Mouse (Mus musculus): ENCODE measurements around the gene Mpnd.

Gene Mpnd

GRCm38 (mm10) chr17:55969966-55970891 is 35.3 kb upstream of the Mpnd start, which contains the start of gene Shd:
Gene Shd, plus strand, starts transcription at chr17:55970467.
- H3K27me3 ChIP-seq (ENCODE audit: insufficient read depth, low read length): peaks cover 51% of the 10 kb centered on the region
- peaks cover 36% of the 10 kb centered on the region for H3K4me1 ChIP-seq (replicated peaks; ENCODE audit: low read depth, low read length)
- peaks cover 34% of the 10 kb centered on the region for H3K36me3 ChIP-seq (ENCODE audit: insufficient read depth, low read length)
- TF ChIP-seq NANOG (IDR thresholded peaks at IDR 0.05; ENCODE audit: borderline replicate concordance, low read length): no peak
- TF ChIP-seq POU5F1 (IDR thresholded peaks at IDR 0.05; ENCODE audit: borderline replicate concordance, low read length): no peak
- no peak for TF ChIP-seq CTCF (conservative IDR thresholded peaks at IDR 0.05; ENCODE audit: low read length)
- no peaks in the 10 kb centered on the region for H3K9me3 ChIP-seq (ENCODE audit: low read length)
- H3K4me3 ChIP-seq (replicated peaks; ENCODE audit: low read length): peak within 1 kb of the TSS; percentile 79

DNA sequence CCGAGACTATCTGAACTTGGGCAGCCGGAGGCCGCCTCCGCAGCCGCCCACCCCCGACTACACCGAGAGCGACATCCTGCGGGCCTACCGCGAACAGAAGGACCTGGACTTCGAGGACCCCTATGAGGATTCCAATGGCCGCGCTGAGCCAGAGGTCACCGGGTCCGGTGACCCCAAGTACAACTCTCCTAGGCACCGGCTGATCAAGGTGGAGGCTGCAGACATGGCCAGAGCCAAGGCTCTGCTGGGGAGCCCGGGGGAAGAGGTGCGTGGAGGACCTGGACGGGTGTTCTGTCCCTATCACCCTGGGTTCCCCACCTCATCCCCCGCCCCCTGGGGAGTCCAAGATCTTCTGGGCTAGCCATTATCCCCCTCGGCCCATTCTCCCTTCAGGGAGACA is 34.1 kb upstream of the Mpnd start:
- TF ChIP-seq NANOG (IDR thresholded peaks at IDR 0.05; ENCODE audit: borderline replicate concordance, low read length) (no peak), CTCF (conservative IDR thresholded peaks at IDR 0.05; ENCODE audit: low read length) (no peak), POU5F1 (IDR thresholded peaks at IDR 0.05; ENCODE audit: borderline replicate concordance, low read length) (no peak)
- H3K4me1 ChIP-seq (replicated peaks; ENCODE audit: low read depth, low read length): peaks cover 42% of the 10 kb centered on the region
- peak overlapping the region; percentile 79 for H3K4me3 ChIP-seq (replicated peaks; ENCODE audit: low read length)
- H3K27me3 ChIP-seq (ENCODE audit: insufficient read depth, low read length): peaks cover 51% of the 10 kb centered on the region
- H3K36me3 ChIP-seq (ENCODE audit: insufficient read depth, low read length): peaks cover 23% of the 10 kb centered on the region
- no peaks in the 10 kb centered on the region for H3K9me3 ChIP-seq (ENCODE audit: low read length)

GRCm38 (mm10) chr17:55976255-55976862 is 29.2 kb upstream of the Mpnd start:
- TF ChIP-seq POU5F1 (IDR thresholded peaks at IDR 0.05; ENCODE audit: borderline replicate concordance, low read length) (no peak), CTCF (conservative IDR thresholded peaks at IDR 0.05; ENCODE audit: low read length) (peak; percentile 79), NANOG (IDR thresholded peaks at IDR 0.05; ENCODE audit: borderline replicate concordance, low read length) (no peak)
- Histone ChIP-seq H3K9me3 (ENCODE audit: low read length) (no peaks in the 10 kb centered on the region), H3K4me1 (replicated peaks; ENCODE audit: low read depth, low read length) (peaks cover 27% of the 10 kb centered on the region), H3K4me3 (replicated peaks; ENCODE audit: low read length) (0 out of 2 replicates have a peak overlapping the region, but pooled peaks have one; percentile 37), H3K36me3 (ENCODE audit: insufficient read depth, low read length) (no peaks in the 10 kb centered on the region), H3K27me3 (ENCODE audit: insufficient read depth, low read length) (peaks cover 39% of the 10 kb centered on the region)

- H3K4me3 ChIP-seq (replicated peaks; ENCODE audit: low read length): no peak overlapping the region
- H3K4me1 ChIP-seq (replicated peaks; ENCODE audit: low read depth, low read length): peaks cover 21% of the 10 kb centered on the region
- TF ChIP-seq CTCF (conservative IDR thresholded peaks at IDR 0.05; ENCODE audit: low read length) (no peak), POU5F1 (IDR thresholded peaks at IDR 0.05; ENCODE audit: borderline replicate concordance, low read length) (no peak), NANOG (IDR thresholded peaks at IDR 0.05; ENCODE audit: borderline replicate concordance, low read length) (no peak)
- H3K27me3 ChIP-seq (ENCODE audit: insufficient read depth, low read length): peaks cover 30% of the 10 kb centered on the region
- H3K36me3 ChIP-seq (ENCODE audit: insufficient read depth, low read length): no peaks in the 10 kb centered on the region
- H3K9me3 ChIP-seq (ENCODE audit: low read length): no peaks in the 10 kb centered on the region
Measured at GRCm38 (mm10) chr17:55977301-55977700, 28.2 kb upstream of the Mpnd start.

DNA sequence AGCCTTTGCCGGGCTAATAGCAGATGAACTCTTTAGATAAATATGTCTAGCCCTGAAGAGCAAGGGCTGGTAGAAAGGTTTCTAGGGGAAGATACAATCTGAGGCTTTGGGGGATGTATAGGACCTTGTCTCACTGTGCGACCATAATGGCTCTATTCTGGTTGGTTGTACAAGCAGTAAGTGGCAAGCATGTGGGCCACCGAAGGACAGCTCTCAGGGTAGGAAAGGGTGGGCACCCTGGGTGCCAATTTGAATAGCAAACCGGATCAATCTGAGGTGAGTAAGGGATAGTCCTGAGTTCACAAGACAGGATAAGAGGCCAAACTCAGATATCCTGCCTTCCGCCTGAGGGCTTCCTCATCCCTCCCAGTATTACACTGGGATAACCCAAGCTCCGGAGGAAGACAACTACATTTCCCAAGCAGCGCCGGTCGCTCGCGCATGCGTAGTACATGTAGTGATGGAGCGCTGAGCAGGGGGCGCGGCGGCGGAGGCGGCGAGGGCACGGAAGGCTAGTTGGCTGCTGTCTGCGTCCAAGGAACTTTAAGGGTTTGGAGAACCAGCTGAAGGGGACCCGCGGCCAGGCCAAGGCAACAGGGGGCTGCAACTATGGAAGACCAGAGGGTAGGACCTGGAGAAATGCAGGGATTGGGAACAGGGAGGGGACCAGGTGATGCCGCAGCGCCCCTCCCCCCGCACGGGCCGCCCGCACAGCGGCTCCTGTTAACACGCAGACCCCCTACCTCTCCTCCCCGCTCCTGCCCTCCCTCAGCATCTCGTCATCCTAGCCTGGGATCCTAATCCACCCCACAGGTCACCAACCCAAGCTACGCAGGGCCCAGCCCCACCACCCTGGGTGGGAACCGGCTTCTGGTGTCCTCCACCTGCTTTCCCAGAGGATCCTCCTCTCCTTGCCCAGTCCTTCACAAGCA is 19.2 kb upstream of the Mpnd start, which contains the start of gene Fsd1:
Gene Fsd1, plus strand, starts transcription at position 480 of the 932 bp plus-strand sequence.
- peaks cover 22% of the 10 kb centered on the region for H3K4me1 ChIP-seq (replicated peaks; ENCODE audit: low read depth, low read length)
- TF ChIP-seq NANOG (IDR thresholded peaks at IDR 0.05; ENCODE audit: borderline replicate concordance, low read length) (no peak), CTCF (conservative IDR thresholded peaks at IDR 0.05; ENCODE audit: low read length) (no peak), POU5F1 (IDR thresholded peaks at IDR 0.05; ENCODE audit: borderline replicate concordance, low read length) (no peak)
- peaks cover 22% of the 10 kb centered on the region for H3K36me3 ChIP-seq (ENCODE audit: insufficient read depth, low read length)
- peak within 1 kb of the TSS; percentile 86 for H3K4me3 ChIP-seq (replicated peaks; ENCODE audit: low read length)
- H3K27me3 ChIP-seq (ENCODE audit: insufficient read depth, low read length): peaks cover 22% of the 10 kb centered on the region
- H3K9me3 ChIP-seq (ENCODE audit: low read length): no peaks in the 10 kb centered on the region

DNA sequence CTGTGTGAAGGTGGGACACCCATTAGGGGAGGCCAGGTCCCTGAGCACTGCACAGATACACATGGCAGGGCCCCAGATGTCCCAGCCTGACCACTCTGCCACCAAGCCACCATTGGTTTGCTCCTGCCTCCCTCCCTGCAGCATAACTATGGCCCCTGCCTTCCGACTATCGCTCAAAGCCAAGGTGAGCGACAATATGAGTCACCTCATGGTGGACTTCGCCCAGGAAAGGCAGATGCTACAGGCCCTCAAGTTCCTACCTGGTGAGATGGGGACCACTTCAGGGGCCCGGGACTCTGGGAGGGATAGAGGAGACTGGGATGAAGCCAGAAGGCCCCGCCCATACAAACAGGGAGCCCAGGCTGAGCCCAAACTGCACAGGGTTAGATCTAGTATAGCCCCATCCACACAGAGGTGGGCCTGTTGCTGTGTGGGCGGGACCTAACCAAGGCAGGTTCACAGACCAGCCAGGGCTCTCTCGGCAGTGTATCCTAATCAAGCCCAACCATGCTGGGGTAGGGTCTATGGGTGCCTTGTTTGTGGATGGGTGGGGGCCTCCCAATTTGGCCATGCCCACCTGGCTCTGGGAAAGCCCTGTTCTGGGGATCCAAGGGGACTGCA is 15.1 kb upstream of the Mpnd start:
- Histone ChIP-seq H3K36me3 (ENCODE audit: insufficient read depth, low read length) (peaks cover 47% of the 10 kb centered on the region), H3K4me3 (replicated peaks; ENCODE audit: low read length) (peak overlapping the region; percentile 43), H3K4me1 (replicated peaks; ENCODE audit: low read depth, low read length) (peaks cover 38% of the 10 kb centered on the region), H3K9me3 (ENCODE audit: low read length) (no peaks in the 10 kb centered on the region), H3K27me3 (ENCODE audit: insufficient read depth, low read length) (peaks cover 16% of the 10 kb centered on the region)
- no peak for TF ChIP-seq NANOG (IDR thresholded peaks at IDR 0.05; ENCODE audit: borderline replicate concordance, low read length)
- no peak for TF ChIP-seq CTCF (conservative IDR thresholded peaks at IDR 0.05; ENCODE audit: low read length)
- no peak for TF ChIP-seq POU5F1 (IDR thresholded peaks at IDR 0.05; ENCODE audit: borderline replicate concordance, low read length)

GRCm38 (mm10) chr17:55996007-55996406 is 9.5 kb upstream of the Mpnd start:
- H3K4me1 ChIP-seq (replicated peaks; ENCODE audit: low read depth, low read length): peaks cover 54% of the 10 kb centered on the region
- no peak for TF ChIP-seq POU5F1 (IDR thresholded peaks at IDR 0.05; ENCODE audit: borderline replicate concordance, low read length)
- no peak for TF ChIP-seq CTCF (conservative IDR thresholded peaks at IDR 0.05; ENCODE audit: low read length)
- no peak for TF ChIP-seq NANOG (IDR thresholded peaks at IDR 0.05; ENCODE audit: borderline replicate concordance, low read length)
- peaks cover 4% of the 10 kb centered on the region; the same call in 1 of the 2 replicates for H3K27me3 ChIP-seq (ENCODE audit: insufficient read depth, low read length)
- H3K4me3 ChIP-seq (replicated peaks; ENCODE audit: low read length): peak overlapping the region; percentile 49
- H3K9me3 ChIP-seq (ENCODE audit: low read length): no peaks in the 10 kb centered on the region
- peaks cover 53% of the 10 kb centered on the region for H3K36me3 ChIP-seq (ENCODE audit: insufficient read depth, low read length)
